Mouse (Mus musculus) MEL (cell line): Measurements from ENCODE around the gene Ndufb4. TPM values are rescaled to one million over a fixed set of nuclear protein-coding genes. Genes with fewer than 3 reads are reported as not detected.

Experiments
- DNase-seq: peaks from one replicate; pipeline ENCODE4 v3.0.0; 2011; ENCODE audit warnings: low read depth, low spot score
- H3K27ac ChIP-seq: 2 replicates; pipeline ENCODE4 v1.5.1; 2012; ENCODE audit warnings: low read depth, mild to moderate bottlenecking, control low read depth, low read length, moderate library complexity; ENCODE audit not compliant: control insufficient read depth
- H3K27me3 ChIP-seq, 2 experiments: fragments of 150-350 bp in 1 of 2; sonication (generic) in 1 of 2; 2 replicates each; pipeline ENCODE4 v1.6.1; 2012; ENCODE audit warnings: low read length in 2 of 2, mild to moderate bottlenecking in 2 of 2, improper control_type of control experiment in 1 of 2, moderate library complexity in 1 of 2; ENCODE audit not compliant: insufficient read depth in 2 of 2, control insufficient read depth in 1 of 2
- H3K36me3 ChIP-seq, 2 experiments: 2 replicates each; pipeline ENCODE4 v1.6.1; 2012 to 2014; ENCODE audit warnings: low read length in 2 of 2, improper control_type of control experiment in 1 of 2, inconsistent platforms in 1 of 2, mild to moderate bottlenecking in 1 of 2; ENCODE audit not compliant: insufficient read depth in 2 of 2, control insufficient read depth in 1 of 2
- H3K4me1 ChIP-seq, 2 experiments: fragments of 150-350 bp in 1 of 2; sonication (generic) in 1 of 2; 2 replicates each; pipeline ENCODE4 v1.6.1; 2012; ENCODE audit warnings: low read length in 2 of 2, improper control_type of control experiment in 1 of 2, mild to moderate bottlenecking in 1 of 2; ENCODE audit not compliant: insufficient read depth in 2 of 2, control insufficient read depth in 1 of 2
- H3K4me3 ChIP-seq, 2 experiments: fragments of 150-350 bp in 1 of 2; sonication (generic) in 1 of 2; 2 replicates each; pipeline ENCODE4 v1.5.1; 2012; ENCODE audit warnings: low read depth in 2 of 2, low read length in 2 of 2, mild to moderate bottlenecking in 2 of 2, moderate library complexity in 2 of 2, control low read depth in 1 of 2, improper control_type of control experiment in 1 of 2; ENCODE audit not compliant: control insufficient read depth in 1 of 2, insufficient read depth in 1 of 2
- H3K79me2 ChIP-seq: 2 replicates; pipeline ENCODE4 v1.6.1; 2012; ENCODE audit warnings: mild to moderate bottlenecking, low read length, moderate library complexity; ENCODE audit not compliant: control insufficient read depth, poor library complexity, insufficient read depth
- H3K9ac ChIP-seq: 2 replicates; pipeline ENCODE4 v1.6.1; 2012; ENCODE audit warnings: low read depth, mild to moderate bottlenecking, control low read depth, low read length, moderate library complexity; ENCODE audit not compliant: control insufficient read depth, poor library complexity, severe bottlenecking
- H3K9me3 ChIP-seq: fragments of 150-350 bp; sonication (generic); replicated peaks from 2 replicates; pipeline ENCODE4 v1.6.1; 2012; ENCODE audit warnings: mild to moderate bottlenecking, low read length, improper control_type of control experiment, moderate library complexity; ENCODE audit not compliant: insufficient read depth
- CHD1 ChIP-seq: IDR thresholded peaks from 2 replicates; pipeline ENCODE4 v1.6.1; 2012; ENCODE audit warnings: low read depth, mild to moderate bottlenecking, inconsistent platforms, low read length, improper control_type of control experiment
- CHD2 ChIP-seq: IDR thresholded peaks from 2 replicates; pipeline ENCODE4 v1.6.1; 2011; ENCODE audit warnings: low read length, improper control_type of control experiment
- CTCF ChIP-seq, 3 experiments: IDR thresholded peaks in 2 of 3; conservative IDR thresholded peaks in 1 of 3; 2 replicates each; pipeline ENCODE4 v1.5.1; 2011 to 2012; ENCODE audit warnings: low read length in 3 of 3, low read depth in 2 of 3, mild to moderate bottlenecking in 2 of 3, improper control_type of control experiment in 1 of 3, inconsistent platforms in 1 of 3, mixed read lengths in 1 of 3, moderate library complexity in 1 of 3; ENCODE audit not compliant: control insufficient read depth in 1 of 3, insufficient read depth in 1 of 3, poor library complexity in 1 of 3, severe bottlenecking in 1 of 3
- ELF1 ChIP-seq: IDR thresholded peaks from 2 replicates; pipeline ENCODE4 v1.6.1; 2014; ENCODE audit warnings: low read depth, mild to moderate bottlenecking, inconsistent platforms, low read length, improper control_type of control experiment, moderate library complexity
- EP300 ChIP-seq, 2 experiments: IDR thresholded peaks; 2 replicates each; pipeline ENCODE4 v1.6.1; 2011; ENCODE audit warnings: improper control_type of control experiment in 2 of 2, low read length in 2 of 2, low read depth in 1 of 2, mild to moderate bottlenecking in 1 of 2
- ETS1 ChIP-seq: IDR thresholded peaks from 2 replicates; pipeline ENCODE4 v1.6.1; 2012; ENCODE audit warnings: low read depth, mild to moderate bottlenecking, inconsistent platforms, low read length, improper control_type of control experiment, moderate library complexity
- GABPA ChIP-seq: IDR thresholded peaks from 2 replicates; pipeline ENCODE4 v1.6.1; 2012; ENCODE audit warnings: low read depth, mild to moderate bottlenecking, inconsistent platforms, low read length, improper control_type of control experiment, moderate library complexity
- KAT2A ChIP-seq: conservative IDR thresholded peaks from 2 replicates; pipeline ENCODE4 v1.6.1; 2012; ENCODE audit warnings: low read depth, low read length, improper control_type of control experiment, inconsistent platforms
- MAFK ChIP-seq: IDR thresholded peaks from 2 replicates; pipeline ENCODE4 v1.6.1; 2011; ENCODE audit warnings: low read depth, mild to moderate bottlenecking, low read length, improper control_type of control experiment, borderline replicate concordance
- MEF2A ChIP-seq: IDR thresholded peaks from 2 replicates; pipeline ENCODE4 v1.6.1; 2014; ENCODE audit warnings: low read depth, mild to moderate bottlenecking, inconsistent platforms, low read length, improper control_type of control experiment; ENCODE audit not compliant: poor library complexity, insufficient replicate concordance, severe bottlenecking; ENCODE audit errors: extremely low read depth
- MXI1 ChIP-seq: IDR thresholded peaks from 2 replicates; pipeline ENCODE4 v1.6.1; 2011; ENCODE audit warnings: mild to moderate bottlenecking, low read depth, low read length, improper control_type of control experiment
- MYB ChIP-seq: IDR thresholded peaks from 2 replicates; pipeline ENCODE4 v1.6.1; 2011; ENCODE audit warnings: mild to moderate bottlenecking, low read depth, low read length, improper control_type of control experiment
- NRF1 ChIP-seq: IDR thresholded peaks from 2 replicates; pipeline ENCODE4 v1.6.1; 2014; ENCODE audit warnings: low read depth, mild to moderate bottlenecking, inconsistent platforms, low read length, improper control_type of control experiment, moderate library complexity; ENCODE audit not compliant: poor library complexity, insufficient read depth, severe bottlenecking
- POLR2A ChIP-seq, 2 experiments: IDR thresholded peaks; 2 replicates each; pipeline ENCODE4 v1.6.1; 2011 to 2012; ENCODE audit warnings: low read length in 2 of 2, mild to moderate bottlenecking in 2 of 2, control low read depth in 1 of 2, improper control_type of control experiment in 1 of 2, low read depth in 1 of 2, moderate library complexity in 1 of 2; ENCODE audit not compliant: control insufficient read depth in 1 of 2, insufficient read depth in 1 of 2, poor library complexity in 1 of 2
- POLR2AphosphoS2 ChIP-seq: IDR thresholded peaks from 2 replicates; pipeline ENCODE4 v1.6.1; 2011; ENCODE audit warnings: low read length, improper control_type of control experiment
- RAD21 ChIP-seq: IDR thresholded peaks from 2 replicates; pipeline ENCODE4 v1.6.1; 2011; ENCODE audit warnings: mild to moderate bottlenecking, low read depth, low read length, improper control_type of control experiment
- SMC3 ChIP-seq: IDR thresholded peaks from 2 replicates; pipeline ENCODE4 v1.6.1; 2011; ENCODE audit warnings: low read depth, low read length, improper control_type of control experiment
- TBP ChIP-seq: IDR thresholded peaks from 2 replicates; pipeline ENCODE4 v1.8.0; 2011; ENCODE audit warnings: low read depth, low read length, improper control_type of control experiment
- UBTF ChIP-seq: IDR thresholded peaks from 2 replicates; pipeline ENCODE4 v1.6.1; 2012; ENCODE audit warnings: low read depth, mild to moderate bottlenecking, inconsistent platforms, low read length, improper control_type of control experiment, moderate library complexity, borderline replicate concordance; ENCODE audit not compliant: insufficient read depth
- USF1 ChIP-seq: IDR thresholded peaks from 2 replicates; pipeline ENCODE4 v1.6.1; 2014; ENCODE audit warnings: low read depth, mild to moderate bottlenecking, inconsistent platforms, low read length, improper control_type of control experiment, moderate library complexity
- USF2 ChIP-seq, 2 experiments: IDR thresholded peaks; 2 replicates each; pipeline ENCODE4 v1.6.1; 2011 to 2012; ENCODE audit warnings: improper control_type of control experiment in 2 of 2, low read length in 2 of 2, borderline replicate concordance in 1 of 2, inconsistent platforms in 1 of 2, low read depth in 1 of 2, mild to moderate bottlenecking in 1 of 2; ENCODE audit not compliant: insufficient read depth in 1 of 2
- ZC3H11A ChIP-seq: IDR thresholded peaks from 2 replicates; pipeline ENCODE4 v1.6.1; 2012; ENCODE audit warnings: low read depth, mild to moderate bottlenecking, inconsistent platforms, low read length, improper control_type of control experiment
- ZMIZ1 ChIP-seq: IDR thresholded peaks from 2 replicates; pipeline ENCODE4 v1.6.1; 2012; ENCODE audit warnings: low read depth, mild to moderate bottlenecking, inconsistent platforms, low read length, improper control_type of control experiment, moderate library complexity
- ZNF384 ChIP-seq: IDR thresholded peaks from 2 replicates; pipeline ENCODE4 v1.6.1; 2012; ENCODE audit warnings: low read depth, mild to moderate bottlenecking, inconsistent platforms, low read length, improper control_type of control experiment
- polyA plus RNA-seq, 2 experiments: library from polyadenylated mRNA; stranded (reverse) in 1 of 2; unstranded in 1 of 2; fragments of >175 nt in 1 of 2; fragments of >200 nt in 1 of 2; gene quantifications; 2 replicates each; pipeline versions ENCODE4 v1.2.1 to v1.2.4; 2012; ENCODE audit warnings: low replicate concordance in 2 of 2, low read depth in 1 of 2; ENCODE audit not compliant: insufficient read length in 2 of 2, insufficient read depth in 1 of 2, missing spikeins in 1 of 2
- total RNA-seq: library from RNA; depleted of rRNA; stranded (reverse); fragments of 300-350 nt; gene quantifications from 2 replicates; pipeline ENCODE4 v1.2.3, GENCODE M21; 2012

Gene Ndufb4
- total and polyA plus RNA-seq, 3 experiments = 28.9 to 48.0 TPM; not detected in 1

DNA sequence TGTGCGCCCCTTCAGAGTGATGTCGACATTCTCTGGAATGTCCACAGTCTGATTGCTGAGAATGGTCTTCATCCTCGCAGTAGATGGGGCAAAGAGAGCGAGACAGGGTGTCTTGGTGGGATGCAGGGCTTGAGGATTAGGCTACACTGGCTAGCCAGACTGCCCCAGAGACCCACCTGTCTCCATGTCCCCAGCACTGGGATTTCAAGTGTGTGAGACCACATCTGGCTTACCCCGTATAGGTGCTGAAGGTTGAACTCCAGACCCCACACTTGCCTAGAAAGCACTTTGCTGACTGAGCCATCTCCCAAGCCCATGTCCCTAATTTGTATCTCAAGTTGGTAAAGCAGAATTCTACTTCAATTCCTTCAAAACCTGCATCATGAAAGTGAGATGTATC lies 43.0 kb upstream of the Ndufb4 start:
- no peak for TF ChIP-seq EP300 (IDR thresholded peaks at IDR 0.05; ENCODE audit: low read depth in 1 of 2, low read length in 2 of 2)
- no peak for TF ChIP-seq USF2 (IDR thresholded peaks at IDR 0.05; ENCODE audit: borderline replicate concordance in 1 of 2, insufficient read depth in 1 of 2, low read depth in 1 of 2, low read length in 2 of 2)
- Histone ChIP-seq H3K4me3 (no peak overlapping the region), H3K9ac (no peak overlapping the region), H3K4me1 (no peaks in the 10 kb centered on the region), H3K27ac (no peak overlapping the region), H3K36me3 (no peaks in the 10 kb centered on the region), H3K9me3 (no peaks in the 10 kb centered on the region), H3K27me3 (peaks cover 3% of the 10 kb centered on the region in 2 experiments; a peak in 3 of 4 replicates), H3K79me2 (no peaks in the 10 kb centered on the region)
- DNase-seq = no peak

DNA sequence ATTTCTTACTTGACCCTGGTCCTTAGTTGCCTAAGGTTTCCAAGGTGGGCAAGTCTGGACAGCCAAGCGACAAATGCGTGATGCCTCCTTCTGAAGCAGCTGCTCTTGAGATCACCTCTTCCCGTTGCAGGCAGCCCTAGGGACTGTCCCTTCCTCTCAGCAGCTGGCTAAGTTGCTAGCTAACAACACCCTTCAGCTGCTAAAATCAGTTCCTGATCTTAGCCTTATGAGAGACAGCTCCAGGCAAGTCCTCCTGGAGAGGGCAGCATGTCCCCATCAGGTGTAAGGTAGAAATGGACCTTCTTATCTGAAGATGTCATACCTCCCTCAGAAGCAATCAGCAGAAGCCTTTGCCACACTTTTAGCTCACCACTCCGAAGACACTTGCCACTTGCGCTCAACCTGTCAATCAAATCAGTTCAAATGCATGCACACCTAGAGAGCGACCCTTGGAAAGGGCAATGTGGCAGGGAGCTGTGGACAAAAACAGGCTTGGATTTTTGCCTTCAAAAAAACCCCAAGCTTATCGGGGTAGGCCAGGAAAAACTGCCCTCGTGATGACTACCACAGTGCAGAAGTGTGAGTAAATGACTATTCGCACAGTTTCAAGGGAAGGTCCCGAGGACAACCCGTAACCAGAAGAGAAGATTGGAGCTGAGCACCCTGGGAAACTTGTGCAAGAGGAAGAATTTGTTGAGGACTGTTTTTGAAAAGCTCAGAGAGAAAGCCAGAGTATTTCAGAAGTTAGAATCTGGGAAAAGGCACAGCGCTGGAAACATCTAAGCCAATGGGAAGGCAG lies 36.9 kb upstream of the Ndufb4 start:
- Histone ChIP-seq H3K27me3 (peaks cover 0 to 3% of the 10 kb centered on the region in 2 experiments; a peak in 3 of 4 replicates), H3K79me2 (no peaks in the 10 kb centered on the region; the same call in 1 of the 2 replicates), H3K36me3 (peaks cover 0 to 19% of the 10 kb centered on the region in 2 experiments; a peak in 2 of 4 replicates), H3K9ac (no peak overlapping the region), H3K4me3 (no peak overlapping the region), H3K9me3 (no peaks in the 10 kb centered on the region), H3K4me1 (peaks cover 5 to 23% of the 10 kb centered on the region in 2 experiments), H3K27ac (no peak overlapping the region)
- TF ChIP-seq RAD21 = peak; percentile 16
- TF ChIP-seq ETS1 = no peak
- peak in 1 of 3 experiments; percentile 22; a peak in 1 of 6 replicates for TF ChIP-seq CTCF (IDR thresholded peaks at IDR 0.05 in 2 of 3, conservative IDR thresholded peaks at IDR 0.05 in 1 of 3; ENCODE audit: control insufficient read depth in 1 of 3, insufficient read depth in 1 of 3, low read depth in 2 of 3, low read length in 3 of 3, poor library complexity in 1 of 3, severe bottlenecking in 1 of 3)
- no peak for TF ChIP-seq MXI1
- TF ChIP-seq SMC3 = no peak
- TF ChIP-seq UBTF = no peak
- peak; percentile 16 for DNase-seq

DNA sequence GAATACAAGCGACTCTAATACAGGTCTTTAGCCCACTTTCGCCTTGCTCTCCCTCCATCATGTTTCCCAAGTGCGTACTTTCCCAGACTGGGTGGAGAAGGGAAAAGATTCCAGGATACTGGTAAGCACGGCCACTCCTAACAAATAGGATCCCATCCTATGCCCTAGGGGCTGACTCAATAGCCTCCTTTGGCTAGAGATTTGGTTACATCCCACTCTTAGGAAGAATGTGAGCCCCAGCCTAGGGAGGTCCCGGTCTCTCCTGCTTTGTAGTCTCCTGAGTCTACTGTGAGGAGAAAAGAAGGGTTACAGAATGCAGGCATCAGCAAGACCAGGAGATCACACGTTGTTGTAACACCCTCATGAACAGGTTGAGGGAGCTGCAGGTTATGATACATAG lies 36.2 kb upstream of the Ndufb4 start:
- H3K9ac ChIP-seq = no peak overlapping the region
- TF ChIP-seq ETS1 (no peak), CHD1 (no peak), MYB (no peak), POLR2AphosphoS2 (no peak), MEF2A (no peak), ELF1 (no peak), ZNF384 (no peak), ZMIZ1 (no peak), USF1 (no peak), ZC3H11A (no peak), GABPA (no peak), TBP (no peak), UBTF (no peak), NRF1 (no peak), CHD2 (no peak), MAFK (no peak), KAT2A (no peak), POLR2A (IDR thresholded peaks at IDR 0.05; ENCODE audit: control insufficient read depth in 1 of 2, insufficient read depth in 1 of 2, low read depth in 1 of 2, low read length in 2 of 2, poor library complexity in 1 of 2) (no peak)

More for the DNA sequence above, 36.2 kb upstream of the Ndufb4 start:
- no peaks in the 10 kb centered on the region for H3K9me3 ChIP-seq
- peaks cover 7 to 27% of the 10 kb centered on the region in 2 experiments for H3K4me1 ChIP-seq
- H3K36me3 ChIP-seq = peaks cover 0 to 21% of the 10 kb centered on the region in 2 experiments; a peak in 2 of 4 replicates
- H3K4me3 ChIP-seq = no peak overlapping the region
- no peak overlapping the region for H3K27ac ChIP-seq
- H3K27me3 ChIP-seq = peaks cover 0 to 3% of the 10 kb centered on the region in 2 experiments; a peak in 3 of 4 replicates
- H3K79me2 ChIP-seq = no peaks in the 10 kb centered on the region; the same call in 1 of the 2 replicates
- DNase-seq = no peak
